Comparison of ENCODE assay signal across 17 mouse cellular contexts in the genomic region with DNA sequence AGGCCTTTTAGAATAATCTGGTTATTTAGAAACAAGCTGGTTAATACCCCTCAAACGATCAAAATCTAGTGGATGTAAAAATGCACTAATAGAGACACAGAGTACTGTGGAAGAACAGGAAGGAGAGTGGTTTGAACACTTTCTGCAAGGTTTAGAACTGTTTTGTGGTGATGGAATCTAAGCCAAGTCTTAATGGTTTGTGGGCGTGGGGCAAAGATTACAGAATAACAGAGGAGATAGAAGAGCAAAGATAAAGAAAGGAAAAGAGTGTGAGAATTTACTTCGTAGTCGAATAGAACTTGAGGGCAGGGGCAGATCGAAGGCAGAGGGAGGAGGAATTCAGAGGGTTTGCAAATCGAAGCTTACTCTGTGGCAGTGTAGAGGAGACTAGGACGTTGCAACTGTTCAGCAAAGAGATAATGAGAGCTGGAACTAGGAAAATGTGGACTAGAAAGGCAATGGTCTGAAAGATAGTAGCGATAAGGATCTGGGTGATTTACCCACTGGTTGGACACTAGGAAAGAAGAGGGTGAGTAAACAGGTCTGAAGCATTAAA. TPM values are rescaled to one million over a fixed set of nuclear protein-coding genes. Genes with fewer than 3 reads are reported as not detected.
DNase-seq lines count a peak whose midpoint lies in the region; ATAC-seq and TF ChIP-seq lines count a peak whose summit lies in the region.
"Had no signal": no experiment of that assay in that cellular context is flagged by ENCODE, and none has a peak within 500 bp of the region (broad histone marks: within the 10 kb centered on the region; RNA-seq: fewer than 3 reads in every experiment).

No protein-coding gene starts in this region.

- H3K79me2 ChIP-seq in MEL (ENCODE audit: control insufficient read depth, insufficient read depth, low read length, poor library complexity): peaks cover 17% of the 10 kb centered on the region

- no peaks in the 10 kb centered on the region for H3K27me3 ChIP-seq in lung, embryonic 14.5 days (ENCODE audit: insufficient read depth, low read length)
- H3K27me3 ChIP-seq in MEL (ENCODE audit: control insufficient read depth in 1 of 2, insufficient read depth in 2 of 2, low read length in 2 of 2): no peaks in the 10 kb centered on the region
- no peaks in the 10 kb centered on the region for H3K27me3 ChIP-seq in kidney, postnatal 0 days (ENCODE audit: insufficient read depth, low read length)
- no peaks in the 10 kb centered on the region for H3K27me3 ChIP-seq in small intestine, adult 2 months (ENCODE audit: control insufficient read depth, insufficient read depth, low read length)
- H3K27me3 ChIP-seq: embryonic facial prominence, embryonic 12.5 days; forebrain, embryonic 15.5 days; heart, embryonic 13.5 days; limb, embryonic 12.5 days; midbrain, embryonic 12.5 days; neural tube, embryonic 13.5 days had no signal

- no peak overlapping the region for H3K27ac ChIP-seq in lung, embryonic 14.5 days (ENCODE audit: low read depth)
- peak overlapping the region; percentile 73 for H3K27ac ChIP-seq in MEL (ENCODE audit: control insufficient read depth, low read depth, low read length)
- no peak overlapping the region for H3K27ac ChIP-seq in kidney, postnatal 0 days
- H3K27ac ChIP-seq in small intestine, adult 2 months (ENCODE audit: insufficient read depth, low read depth, low read length): peak overlapping the region; percentile 82
- H3K27ac ChIP-seq: embryonic facial prominence, embryonic 12.5 days; forebrain, embryonic 15.5 days; heart, embryonic 13.5 days; hindbrain, embryonic 14.5 days; limb, embryonic 12.5 days; midbrain, embryonic 12.5 days; neural tube, embryonic 13.5 days had no signal

- H3K9me3 ChIP-seq in lung, embryonic 14.5 days (ENCODE audit: low read depth, low read length): no peaks in the 10 kb centered on the region
- H3K9me3 ChIP-seq in MEL (replicated peaks; ENCODE audit: insufficient read depth, low read length): no peaks in the 10 kb centered on the region
- no peaks in the 10 kb centered on the region for H3K9me3 ChIP-seq in kidney, postnatal 0 days (replicated peaks; ENCODE audit: low read length)
- H3K9me3 ChIP-seq: embryonic facial prominence, embryonic 12.5 days; forebrain, embryonic 15.5 days; heart, embryonic 13.5 days; limb, embryonic 12.5 days; midbrain, embryonic 12.5 days; neural tube, embryonic 13.5 days had no signal

- H3K4me1 ChIP-seq in lung, embryonic 14.5 days (ENCODE audit: insufficient read depth): peaks cover 16% of the 10 kb centered on the region
- H3K4me1 ChIP-seq in MEL (ENCODE audit: control insufficient read depth in 1 of 2, insufficient read depth in 2 of 2, low read length in 2 of 2): peaks cover 9 to 16% of the 10 kb centered on the region in 2 experiments
- H3K4me1 ChIP-seq in kidney, postnatal 0 days (replicated peaks; ENCODE audit: insufficient read depth, low read length): peaks cover 8% of the 10 kb centered on the region
- peaks cover 5% of the 10 kb centered on the region for H3K4me1 ChIP-seq in small intestine, adult 2 months (ENCODE audit: control insufficient read depth, insufficient read depth, insufficient read length, low read length)

- H3K4me2 ChIP-seq in lung, embryonic 14.5 days: peak overlapping the region; percentile 62
- H3K4me2 ChIP-seq in kidney, postnatal 0 days (ENCODE audit: low read length): 0 out of 2 replicates have a peak overlapping the region, but pooled peaks have one; percentile 64

- no peak for DNase-seq in lung, embryonic 14.5 days
- DNase-seq in lung, adult 18-20 months: no peak
- peak; percentile 57 for DNase-seq in MEL (ENCODE audit: low read depth, low spot score)
- DNase-seq in kidney, postnatal 0 days (ENCODE audit: low spot score): no peak
- DNase-seq in cerebellum, adult 11-12 months: no peak
- DNase-seq in right cerebral cortex, postnatal 14 days: no peak
- DNase-seq: gastrocnemius, postnatal 25 days; layer of hippocampus, postnatal 36 days; retina, postnatal 1 day had no signal

- no peak for TF ChIP-seq RAD21 in MEL (IDR thresholded peaks at IDR 0.05; ENCODE audit: low read depth, low read length)

- H3K4me3 ChIP-seq in lung, embryonic 14.5 days (ENCODE audit: low read depth, low read length): no peak overlapping the region
- H3K4me3 ChIP-seq in MEL (ENCODE audit: control insufficient read depth in 1 of 2, insufficient read depth in 1 of 2, low read depth in 2 of 2, low read length in 2 of 2): peak overlapping the region; percentile 56 to 77
- no peak overlapping the region for H3K4me3 ChIP-seq in kidney, postnatal 0 days (replicated peaks; ENCODE audit: low read depth, low read length)
- H3K4me3 ChIP-seq in small intestine, adult 2 months (ENCODE audit: low read depth, low read length): no peak overlapping the region
- H3K4me3 ChIP-seq: embryonic facial prominence, embryonic 12.5 days; midbrain, embryonic 12.5 days; neural tube, embryonic 13.5 days had no signal

- TF ChIP-seq POLR2A in MEL (IDR thresholded peaks at IDR 0.05; ENCODE audit: control insufficient read depth in 1 of 2, insufficient read depth in 1 of 2, low read depth in 1 of 2, low read length in 2 of 2, poor library complexity in 1 of 2): no peak
- TF ChIP-seq POLR2A in small intestine, adult 2 months (IDR thresholded peaks at IDR 0.05; ENCODE audit: low read depth, low read length): no peak

- TF ChIP-seq CTCF in lung, embryonic 14.5 days (IDR thresholded peaks at IDR 0.05; ENCODE audit: low read depth): no peak
- no peak for TF ChIP-seq CTCF in MEL (IDR thresholded peaks at IDR 0.05 in 2 of 3, conservative IDR thresholded peaks at IDR 0.05 in 1 of 3; ENCODE audit: control insufficient read depth in 1 of 3, insufficient read depth in 1 of 3, low read depth in 2 of 3, low read length in 3 of 3, poor library complexity in 1 of 3, severe bottlenecking in 1 of 3)
- no peak for TF ChIP-seq CTCF in kidney, postnatal 0 days (IDR thresholded peaks at IDR 0.05; ENCODE audit: low read depth)
- TF ChIP-seq CTCF in small intestine, adult 2 months (IDR thresholded peaks at IDR 0.05; ENCODE audit: extremely low read depth, insufficient read length, insufficient replicate concordance, low read depth, low read length): no peak

- WGBS in lung, embryonic 14.5 days: 66% methylated on average over 8 of the region's 8 CpGs
- WGBS in kidney, postnatal 0 days: 75% methylated on average over 8 of the region's 8 CpGs
- 21% methylated on average over 8 of the region's 8 CpGs for WGBS in small intestine, adult 2 months

- no peak for ATAC-seq in lung, embryonic 14.5 days (ENCODE audit: insufficient read depth)
- no peak for ATAC-seq in kidney, postnatal 0 days (replicated peaks; ENCODE audit: low FRiP score, low read depth)
- ATAC-seq: forebrain, embryonic 15.5 days had no signal

- TF ChIP-seq EP300 in MEL (IDR thresholded peaks at IDR 0.05; ENCODE audit: low read depth in 1 of 2, low read length in 2 of 2): peak; percentile 71 to 78

- H3K9ac ChIP-seq in lung, embryonic 14.5 days: no peak overlapping the region
- peak overlapping the region; percentile 72 for H3K9ac ChIP-seq in MEL (ENCODE audit: control insufficient read depth, low read depth, low read length, poor library complexity, severe bottlenecking)
- H3K9ac ChIP-seq in kidney, postnatal 0 days (ENCODE audit: low read depth, low read length): no peak overlapping the region
- H3K9ac ChIP-seq: embryonic facial prominence, embryonic 12.5 days; hindbrain, embryonic 14.5 days; limb, embryonic 12.5 days; neural tube, embryonic 13.5 days had no signal

- no peaks in the 10 kb centered on the region for H3K36me3 ChIP-seq in lung, embryonic 14.5 days (ENCODE audit: insufficient read depth)
- peaks cover 0 to 28% of the 10 kb centered on the region in 2 experiments; a peak in 2 of 4 replicates for H3K36me3 ChIP-seq in MEL (ENCODE audit: control insufficient read depth in 1 of 2, insufficient read depth in 2 of 2, low read length in 2 of 2)
- H3K36me3 ChIP-seq in kidney, postnatal 0 days (ENCODE audit: insufficient read depth, low read length): no peaks in the 10 kb centered on the region
- no peaks in the 10 kb centered on the region for H3K36me3 ChIP-seq in small intestine, adult 2 months (ENCODE audit: control insufficient read depth, insufficient read depth, low read length)
- H3K36me3 ChIP-seq: embryonic facial prominence, embryonic 12.5 days; forebrain, embryonic 15.5 days; heart, embryonic 13.5 days; limb, embryonic 12.5 days; midbrain, embryonic 12.5 days; neural tube, embryonic 13.5 days had no signal

TF ChIP-seq in MEL, 35 proteins besides CTCF, POLR2A, EP300 and RAD21 (continues in another document):
- TF ChIP-seq RCOR1 (IDR thresholded peaks at IDR 0.05; ENCODE audit: low read depth, low read length) (peak; percentile 90; the same call in 1 of the 2 replicates), ZC3H11A (IDR thresholded peaks at IDR 0.05; ENCODE audit: low read depth, low read length) (0 out of 2 replicates have a peak, but pooled peaks have one; percentile 15), E2F4 (IDR thresholded peaks at IDR 0.05; ENCODE audit: borderline replicate concordance, low read depth, low read length) (no peak), ETS1 (IDR thresholded peaks at IDR 0.05; ENCODE audit: low read depth, low read length) (peak; percentile 81), BHLHE40 (IDR thresholded peaks at IDR 0.05; ENCODE audit: borderline replicate concordance, low read depth, low read length) (peak; percentile 42; the same call in 1 of the 2 replicates), USF1 (IDR thresholded peaks at IDR 0.05; ENCODE audit: low read depth, low read length) (no peak), MAFK (IDR thresholded peaks at IDR 0.05; ENCODE audit: borderline replicate concordance, low read depth, low read length) (peak; percentile 64; the same call in 1 of the 2 replicates), USF2 (IDR thresholded peaks at IDR 0.05; ENCODE audit: borderline replicate concordance in 1 of 2, insufficient read depth in 1 of 2, low read depth in 1 of 2, low read length in 2 of 2) (no peak), HCFC1 (IDR thresholded peaks at IDR 0.05; ENCODE audit: low read depth, low read length) (peak; percentile 25; the same call in 1 of the 2 replicates), TCF12 (IDR thresholded peaks at IDR 0.05; ENCODE audit: low read depth, low read length) (peak; percentile 71), MYB (IDR thresholded peaks at IDR 0.05; ENCODE audit: low read depth, low read length) (0 out of 2 replicates have a peak, but pooled peaks have one; percentile 23), ZNF384 (IDR thresholded peaks at IDR 0.05; ENCODE audit: low read depth, low read length) (0 out of 2 replicates have a peak, but pooled peaks have one; percentile 25), MAZ (IDR thresholded peaks at IDR 0.05; ENCODE audit: low read depth, low read length) (peak; percentile 58; the same call in 1 of the 2 replicates)

RNA-seq across cellular contexts. Expression of a gene that starts 1.7 kb away (rescaled TPM):
- 23.3 and 24.5 TPM in 2 replicates for polyA plus RNA-seq in lung, embryonic 14.5 days (2014; fragmentation: Nextera tagmentation; extraction: Ambion mirVana)
- total RNA-seq in MEL (2012; rRNA removed): 13.4 and 15.6 TPM in 2 replicates
- 10 to 100 TPM in 1 of 2 experiments, not detected in 1; 11.6 TPM for polyA plus RNA-seq in MEL (2012; ENCODE audit: insufficient read depth in 1 of 2, insufficient read length in 2 of 2, low read depth in 1 of 2, low replicate concordance in 2 of 2, missing spikeins in 1 of 2)
- polyA plus RNA-seq in kidney, postnatal 0 days (2015; fragmentation: Nextera tagmentation; extraction: Ambion mirVana): 11.2 and 11.7 TPM in 2 replicates
- 2.8 and 7.2 TPM in 2 replicates for polyA plus RNA-seq in small intestine, adult 2 months (2012; rRNA removed)

Comparison
In these comparisons a context has a peak if more than half of its experiments do, and no peak if none do; other contexts are left out.
1. H3K27ac ChIP-seq: peak in MEL (single experiment) and small intestine, adult 2 months (single experiment); none in lung, embryonic 14.5 days (single experiment) and kidney, postnatal 0 days (single experiment).
2. H3K4me3 ChIP-seq: peak in MEL (2 of 2); none in lung, embryonic 14.5 days (single experiment), kidney, postnatal 0 days (single experiment) and small intestine, adult 2 months (single experiment).